Mouse (Mus musculus) myocyte (in vitro differentiated cells): ENCODE results near the gene Rac3. TPM values are rescaled to one million over a fixed set of nuclear protein-coding genes. Genes with fewer than 3 reads are reported as not detected.
A peak's percentile ranks its signal among the peaks of the same experiment; 100 is the strongest.
"Not testable (repeated sequence)": the region's sequence is repeated elsewhere in the genome, so short reads cannot be mapped to it uniquely, and the experiment has no call there.

Experiments
- H3K27me3 ChIP-seq: one replicate; pipeline ENCODE4 v1.6.1; 2011; ENCODE audit not compliant: control insufficient read depth, insufficient read depth, insufficient read length
- H3K36me3 ChIP-seq: one replicate; pipeline ENCODE4 v1.6.1; 2011; ENCODE audit not compliant: control insufficient read depth, insufficient read depth
- H3K4me2 ChIP-seq: one replicate; pipeline ENCODE4 v1.6.1; 2011; ENCODE audit warnings: low read depth, control low read depth
- H3K4me3 ChIP-seq: one replicate; pipeline ENCODE4 v1.5.1; 2011; ENCODE audit warnings: mild to moderate bottlenecking, control low read depth, moderate library complexity
- H3K79me2 ChIP-seq: one replicate; pipeline ENCODE4 v1.6.1; 2011; ENCODE audit not compliant: control insufficient read depth, insufficient read depth
- H3ac ChIP-seq: one replicate; pipeline ENCODE4 v1.6.1; 2011; ENCODE audit not compliant: control insufficient read depth, insufficient read length
- CEBPB ChIP-seq: IDR thresholded peaks from 2 replicates; pipeline ENCODE4 v1.6.1; 2011; ENCODE audit warnings: mild to moderate bottlenecking, moderate library complexity; ENCODE audit not compliant: poor library complexity, insufficient read depth, severe bottlenecking
- E2F4 ChIP-seq: IDR thresholded peaks from one replicate; pipeline ENCODE4 v1.6.1; 2011; ENCODE audit warnings: mild to moderate bottlenecking, control low read depth, moderate library complexity; ENCODE audit not compliant: insufficient read depth
- MAX ChIP-seq: IDR thresholded peaks from one replicate; pipeline ENCODE4 v1.6.1; 2011; ENCODE audit warnings: low read depth, mild to moderate bottlenecking, control low read depth
- MYOD1 ChIP-seq, 3 experiments: IDR thresholded peaks; one replicate each; pipeline ENCODE4 v1.6.1; 2011; ENCODE audit warnings: control low read depth in 2 of 3, low read depth in 2 of 3, mild to moderate bottlenecking in 2 of 3, moderate library complexity in 1 of 3; ENCODE audit not compliant: insufficient read length in 2 of 3, control insufficient read depth in 1 of 3
- MYOG ChIP-seq, 3 experiments: IDR thresholded peaks; one replicate each; pipeline ENCODE4 v1.6.1; 2011; ENCODE audit warnings: control low read depth in 2 of 3, low read depth in 2 of 3, mild to moderate bottlenecking in 2 of 3; ENCODE audit not compliant: insufficient read length in 2 of 3, control insufficient read depth in 1 of 3, insufficient read depth in 1 of 3
- POLR2A ChIP-seq: IDR thresholded peaks from one replicate; pipeline ENCODE4 v1.6.1; 2011; ENCODE audit warnings: low read depth, mild to moderate bottlenecking, control low read depth, moderate library complexity; ENCODE audit not compliant: insufficient read length
- POLR2AphosphoS2 ChIP-seq: IDR thresholded peaks from one replicate; pipeline ENCODE4 v1.6.1; 2011; ENCODE audit warnings: low read depth, control low read depth; ENCODE audit not compliant: insufficient read length
- REST ChIP-seq: IDR thresholded peaks from one replicate; pipeline ENCODE4 v1.6.1; 2011; ENCODE audit warnings: mild to moderate bottlenecking, control low read depth, moderate library complexity; ENCODE audit not compliant: insufficient read depth, insufficient read length
- SRF ChIP-seq: IDR thresholded peaks from one replicate; pipeline ENCODE4 v1.6.1; 2011; ENCODE audit warnings: low read depth; ENCODE audit not compliant: control insufficient read depth, insufficient read length
- TCF12 ChIP-seq: IDR thresholded peaks from one replicate; pipeline ENCODE4 v1.6.1; 2011; ENCODE audit warnings: mild to moderate bottlenecking, control low read depth; ENCODE audit not compliant: poor library complexity, insufficient read depth, severe bottlenecking
- TCF3 ChIP-seq: IDR thresholded peaks from one replicate; pipeline ENCODE4 v1.6.1; 2011; ENCODE audit warnings: low read depth, control low read depth; ENCODE audit not compliant: insufficient read length
- USF1 ChIP-seq: IDR thresholded peaks from one replicate; pipeline ENCODE4 v1.6.1; 2011; ENCODE audit warnings: low read depth, mild to moderate bottlenecking, control low read depth, moderate library complexity
- polyA plus RNA-seq: library from polyadenylated mRNA; unstranded; fragments of >200 nt; fragmentation: generic; extraction: Trizol; gene quantifications from one replicate; pipeline ENCODE4 v1.2.1, GENCODE M21; 2012; ENCODE audit warnings: missing spikeins

The Rac3 gene
- 1.9 TPM for polyA plus RNA-seq

DNA sequence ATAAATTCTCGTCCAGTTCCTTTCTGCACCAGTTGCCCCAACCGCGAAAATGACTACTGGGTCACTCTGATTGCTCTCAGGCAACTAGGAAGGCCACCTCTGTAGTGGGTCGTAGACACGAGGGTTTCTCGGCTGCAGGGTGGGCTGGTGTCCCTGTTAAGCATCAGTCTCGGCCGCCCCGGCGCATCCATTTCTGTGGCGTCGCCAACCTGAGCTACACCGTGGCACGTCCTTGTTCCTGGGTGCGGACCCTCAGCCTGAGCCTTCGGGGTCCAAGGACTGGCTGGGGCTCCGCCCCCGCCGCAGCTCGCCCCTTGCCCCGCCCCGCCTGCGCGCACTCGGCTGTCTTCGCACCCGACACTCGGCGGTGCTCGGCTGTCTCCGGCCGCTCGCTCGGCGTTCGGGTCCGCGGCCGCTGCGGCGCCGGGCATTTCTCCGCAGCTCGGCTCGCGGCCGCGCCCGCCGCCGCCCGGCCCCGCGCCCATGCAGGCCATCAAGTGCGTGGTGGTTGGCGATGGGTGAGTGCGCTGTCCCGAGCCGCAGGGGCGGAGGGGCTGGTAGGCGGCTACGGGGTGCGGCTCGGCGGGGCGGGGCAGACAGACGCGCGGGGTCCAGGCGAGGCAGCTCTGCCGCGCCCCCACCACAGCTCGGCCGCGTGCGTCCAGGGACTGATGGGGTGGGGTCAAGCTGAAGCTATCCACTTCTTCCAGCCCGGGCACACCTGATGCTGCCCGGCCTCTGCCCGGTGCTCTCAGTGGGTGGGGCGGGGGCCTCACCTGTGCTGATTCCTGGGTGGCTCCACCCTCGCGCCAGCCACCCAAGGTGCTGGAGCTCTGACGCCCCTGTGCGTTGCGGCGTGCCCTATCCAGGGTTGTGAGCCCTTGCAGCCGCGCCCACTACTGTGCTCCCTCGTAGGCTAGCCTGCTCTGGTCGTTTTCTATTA is at the start of gene Rac3:
Gene Rac3, plus strand, starts transcription at position 347 of the 943 bp plus-strand sequence.
- peak; percentile 33 for TF ChIP-seq POLR2AphosphoS2
- no peak for TF ChIP-seq TCF12
- Histone ChIP-seq H3K4me2 (peak within 1 kb of the TSS; percentile 42), H3K79me2 (no peaks in the 10 kb centered on the region), H3K4me3 (no peak within 1 kb of the TSS), H3K36me3 (peaks cover 7% of the 10 kb centered on the region), H3K27me3 (no peaks in the 10 kb centered on the region), H3ac (no peak within 1 kb of the TSS)

DNA sequence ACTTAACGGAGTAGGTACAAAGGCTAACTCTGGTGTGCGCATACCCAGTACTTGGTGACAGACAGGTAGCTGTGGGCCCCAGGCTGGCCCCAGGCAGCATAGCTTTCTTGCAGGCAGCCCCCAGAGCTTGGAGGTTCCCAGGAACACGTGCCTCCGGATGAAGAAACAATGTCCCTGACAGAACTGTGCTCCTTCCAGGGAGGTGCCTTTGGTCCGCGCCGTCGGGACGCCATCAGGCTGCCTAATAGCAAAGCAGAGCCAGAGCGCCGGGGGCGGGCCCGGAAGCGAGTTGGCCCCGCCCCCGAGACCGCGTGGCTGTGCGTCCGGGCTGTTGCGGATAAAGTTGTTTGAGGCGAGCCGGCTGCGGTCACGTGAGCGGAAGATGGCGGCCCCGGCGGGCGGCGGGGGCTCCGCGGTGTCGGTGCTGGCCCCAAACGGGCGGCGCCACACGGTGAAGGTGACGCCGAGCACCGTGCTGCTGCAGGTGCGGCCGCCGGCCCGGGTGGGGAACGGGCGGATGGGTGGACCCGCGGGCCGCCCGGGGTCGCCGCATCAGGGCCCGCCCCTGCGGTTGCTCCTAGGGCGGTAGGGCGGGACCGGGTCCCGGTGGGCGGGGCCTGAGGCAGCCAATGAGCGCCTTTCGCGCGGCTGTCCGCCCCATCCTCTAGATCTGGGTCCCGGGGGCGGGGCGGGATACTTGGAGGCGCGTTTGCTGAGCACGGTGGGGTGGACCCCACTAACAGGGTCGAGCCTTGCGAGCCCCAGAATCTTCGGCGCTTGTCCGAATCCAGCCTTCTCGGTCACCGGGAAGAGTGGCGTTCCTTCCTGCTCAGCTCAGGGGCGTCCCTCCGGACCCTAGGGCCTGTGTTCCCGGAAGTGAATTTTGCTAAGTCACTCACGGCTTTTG is 48.3 kb upstream of the Rac3 start, which contains the start of gene Aspscr1:
Gene Aspscr1, plus strand, starts transcription at position 287 of the 907 bp plus-strand sequence.
- H3K79me2 ChIP-seq: no peaks in the 10 kb centered on the region
- peak within 1 kb of the TSS; percentile 96 for H3K4me2 ChIP-seq
- H3K27me3 ChIP-seq: no peaks in the 10 kb centered on the region
- H3ac ChIP-seq: peak within 1 kb of the TSS; percentile 72
- no peak for TF ChIP-seq MYOD1 (IDR thresholded peaks at IDR 0.05; ENCODE audit: control insufficient read depth in 1 of 3, insufficient read length in 2 of 3, low read depth in 2 of 3)
- peak; percentile 62 for TF ChIP-seq POLR2A
- no peak for TF ChIP-seq E2F4
- peak; percentile 11 for TF ChIP-seq POLR2AphosphoS2
- no peak for TF ChIP-seq TCF12
- peak; percentile 86 for TF ChIP-seq USF1
- TF ChIP-seq TCF3: no peak
- no peak for TF ChIP-seq REST
- TF ChIP-seq MAX: no peak
- TF ChIP-seq MYOG (IDR thresholded peaks at IDR 0.05; ENCODE audit: control insufficient read depth in 1 of 3, insufficient read depth in 1 of 3, insufficient read length in 2 of 3, low read depth in 2 of 3): peak in 1 of 3 experiments; percentile 19
- TF ChIP-seq SRF: no peak
- H3K4me3 ChIP-seq: peak within 1 kb of the TSS; percentile 44
- H3K36me3 ChIP-seq: no peaks in the 10 kb centered on the region

DNA sequence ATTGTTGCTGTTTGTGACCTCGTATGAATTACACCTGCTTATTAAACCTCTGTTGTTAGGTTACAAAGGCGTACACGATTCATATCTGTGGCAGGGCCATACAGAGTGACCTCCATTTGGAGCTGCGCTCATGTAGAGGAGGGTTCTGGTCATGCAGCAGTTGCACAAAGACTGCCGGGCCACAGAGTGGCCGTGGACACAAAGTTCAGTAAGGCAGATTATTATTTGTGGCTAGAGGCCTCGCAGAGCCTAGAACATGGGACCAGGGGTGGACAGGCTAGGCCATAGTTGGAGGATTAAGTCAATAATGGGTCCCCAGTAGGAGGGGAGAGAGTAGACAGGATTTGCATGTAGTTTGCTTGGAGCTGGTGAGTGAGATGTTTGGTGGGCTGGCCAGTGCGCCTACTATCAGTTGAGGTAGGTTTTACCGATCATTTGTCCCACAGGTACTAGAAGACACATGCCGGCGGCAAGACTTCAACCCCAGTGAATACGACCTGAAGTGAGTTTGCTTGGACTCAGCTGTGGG is 47.6 kb upstream of the Rac3 start:
- H3K4me3 ChIP-seq: peak overlapping the region; percentile 44
- H3ac ChIP-seq: peak overlapping the region; percentile 72
- TF ChIP-seq REST: no peak
- TF ChIP-seq E2F4: no peak
- no peak for TF ChIP-seq SRF
- TF ChIP-seq POLR2AphosphoS2: no peak
- no peak for TF ChIP-seq MAX
- TF ChIP-seq POLR2A: no peak
- no peak for TF ChIP-seq TCF3
- no peak for TF ChIP-seq TCF12
- no peak for TF ChIP-seq CEBPB
- no peak for TF ChIP-seq MYOG (IDR thresholded peaks at IDR 0.05; ENCODE audit: control insufficient read depth in 1 of 3, insufficient read depth in 1 of 3, insufficient read length in 2 of 3, low read depth in 2 of 3)
- no peak for TF ChIP-seq MYOD1 (IDR thresholded peaks at IDR 0.05; ENCODE audit: control insufficient read depth in 1 of 3, insufficient read length in 2 of 3, low read depth in 2 of 3)
- no peak for TF ChIP-seq USF1
- peak overlapping the region; percentile 96 for H3K4me2 ChIP-seq
- no peaks in the 10 kb centered on the region for H3K36me3 ChIP-seq
- no peaks in the 10 kb centered on the region for H3K27me3 ChIP-seq
- no peaks in the 10 kb centered on the region for H3K79me2 ChIP-seq

DNA sequence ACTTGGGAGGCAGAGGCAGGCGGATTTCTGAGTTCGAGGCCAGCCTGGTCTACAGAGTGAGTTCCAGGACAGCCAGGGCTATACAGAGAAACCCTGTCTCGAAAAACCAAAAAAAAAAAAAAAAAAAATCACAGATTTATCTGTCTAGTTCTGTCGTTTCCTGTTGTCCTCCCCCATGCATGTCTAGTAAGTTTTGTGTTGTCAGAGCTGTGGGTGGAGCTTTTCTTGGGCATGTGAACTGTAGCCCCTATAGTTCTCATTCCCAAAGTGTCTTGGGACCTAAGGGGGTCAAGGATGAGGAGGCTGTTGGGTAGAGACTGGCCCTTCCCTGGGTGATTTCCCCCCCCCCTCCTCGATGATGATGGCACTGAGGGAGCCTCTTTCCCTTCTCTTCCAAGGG is 45.4 kb upstream of the Rac3 start:
- not testable (repeated sequence) for H3K79me2 ChIP-seq, H3K4me2 ChIP-seq, H3K36me3 ChIP-seq, H3K4me3 ChIP-seq, H3ac ChIP-seq, H3K27me3 ChIP-seq
